Mouse (Mus musculus): ENCODE results near the gene Nanos2.

The Nanos2 gene

DNA sequence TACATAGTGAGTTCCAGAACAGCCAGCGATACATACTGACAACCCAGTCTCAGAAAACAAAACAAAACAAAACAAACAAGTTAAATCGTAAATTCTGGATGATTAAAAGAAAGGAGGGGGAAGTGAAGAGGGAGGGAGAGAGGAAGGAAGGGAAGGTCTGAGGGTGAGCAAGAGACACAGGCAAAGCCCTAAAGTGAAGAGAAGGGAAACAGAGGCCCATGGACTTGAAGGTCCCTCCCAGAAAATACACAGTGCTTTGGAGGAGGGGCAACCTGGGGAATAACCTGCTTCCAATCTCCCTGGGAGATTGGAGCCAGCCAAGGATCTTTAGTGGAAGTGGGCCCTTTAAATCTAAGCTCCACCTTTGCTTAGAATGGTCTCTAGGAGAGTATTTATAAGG, at the start of gene Nanos2:
TSS of gene Nanos2 (plus strand) at position 301 of the 400 bp plus-strand sequence.
- DNase-seq, result no peak

GRCm38 (mm10) chr7:18942376-18942775, 44.8 kb upstream of the Nanos2 start:
- DNase-seq, result no peak

DNA sequence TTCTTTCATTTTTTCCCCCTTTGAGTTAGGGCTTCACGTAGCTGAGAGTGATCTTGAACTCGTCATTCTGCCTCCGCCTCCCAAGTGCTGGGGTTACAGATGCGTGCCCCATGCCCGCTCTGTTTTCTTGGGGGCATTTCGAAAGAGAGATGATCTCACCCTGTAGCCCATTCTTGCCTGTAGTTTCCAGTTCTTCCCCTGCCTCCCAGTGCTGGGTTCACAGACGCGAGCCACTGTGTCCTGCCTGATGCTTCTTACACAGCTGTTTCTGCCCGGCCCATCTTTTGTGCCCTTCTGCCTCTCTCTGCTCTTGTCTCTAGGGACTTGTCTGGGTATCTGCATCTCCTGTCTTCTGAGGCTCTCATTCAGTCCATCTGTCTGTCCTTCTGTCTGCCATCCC, 44.4 kb upstream of the Nanos2 start:
- DNase-seq, result no peak

GRCm38 (mm10) chr7:18948151-18948550, 39.0 kb upstream of the Nanos2 start:
- peak; percentile 57 to 66 for DNase-seq

DNA sequence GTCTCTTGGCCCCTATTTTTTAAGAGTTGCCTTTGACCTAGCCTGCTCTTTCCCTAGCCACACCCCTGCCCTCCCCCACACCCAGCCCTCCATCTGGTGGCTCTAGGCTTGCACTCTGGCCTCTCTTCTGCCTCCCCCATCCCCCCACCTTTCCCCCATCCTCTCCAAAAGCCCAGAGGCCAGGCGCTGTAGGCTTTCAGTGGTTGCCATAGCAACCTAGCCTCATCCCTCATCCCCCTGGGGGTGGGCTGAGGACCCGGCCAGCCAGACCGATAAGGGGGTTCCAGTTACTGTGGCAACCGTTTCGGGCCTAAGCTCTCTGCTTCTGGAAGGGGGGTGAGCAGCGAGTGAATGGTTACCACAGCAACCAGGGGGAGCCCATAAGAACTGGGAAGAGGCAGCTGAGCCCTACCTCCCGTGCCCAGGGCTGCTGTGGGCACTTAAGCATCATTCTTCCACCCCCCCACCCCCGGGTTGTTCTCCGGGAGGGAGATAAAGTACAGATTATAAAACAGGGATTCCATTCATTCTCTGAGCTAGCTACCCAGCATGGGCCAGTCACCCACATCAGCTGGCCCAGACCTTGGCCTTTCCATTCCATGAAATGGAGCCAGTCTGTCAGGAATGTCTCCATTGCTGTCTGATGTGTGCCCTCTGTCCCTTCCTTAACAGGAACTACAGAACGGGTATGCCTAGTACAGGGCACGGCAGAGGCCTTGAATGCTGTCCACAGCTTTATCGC, 37.2 kb upstream of the Nanos2 start:
- no peak for DNase-seq

GRCm38 (mm10) chr7:18950523-18951315, 36.5 kb upstream of the Nanos2 start:
- DNase-seq, result no peak

GRCm38 (mm10) chr7:18951397-18951796, 35.8 kb upstream of the Nanos2 start:
- no peak for DNase-seq

DNA sequence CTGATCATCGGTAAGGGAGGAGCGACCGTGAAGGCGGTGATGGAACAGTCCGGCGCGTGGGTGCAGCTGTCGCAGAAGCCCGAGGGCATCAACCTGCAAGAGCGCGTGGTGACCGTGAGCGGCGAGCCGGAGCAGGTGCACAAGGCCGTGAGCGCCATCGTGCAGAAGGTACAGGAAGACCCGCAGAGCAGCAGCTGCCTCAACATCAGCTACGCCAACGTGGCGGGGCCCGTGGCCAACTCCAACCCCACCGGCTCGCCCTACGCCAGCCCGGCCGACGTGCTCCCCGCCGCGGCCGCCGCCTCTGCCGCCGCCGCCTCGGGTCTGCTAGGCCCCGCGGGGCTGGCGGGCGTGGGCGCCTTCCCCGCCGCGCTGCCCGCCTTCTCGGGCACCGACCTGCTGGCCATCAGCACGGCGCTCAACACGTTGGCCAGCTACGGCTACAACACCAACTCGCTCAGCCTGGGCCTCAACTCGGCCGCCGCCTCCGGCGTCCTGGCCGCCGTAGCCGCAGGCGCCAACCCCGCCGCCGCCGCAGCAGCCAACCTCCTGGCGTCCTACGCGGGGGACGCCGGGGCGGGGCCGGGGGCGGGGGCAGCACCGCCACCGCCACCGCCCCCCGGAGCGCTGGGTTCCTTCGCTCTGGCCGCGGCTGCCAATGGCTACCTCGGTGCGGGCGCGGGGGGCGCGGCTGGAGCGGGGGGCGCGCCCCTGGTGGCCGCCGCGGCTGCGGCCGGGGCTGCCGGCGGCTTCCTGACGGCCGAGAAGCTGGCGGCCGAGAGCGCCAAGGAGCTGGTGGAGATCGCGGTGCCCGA, 29.4 kb upstream of the Nanos2 start:
- peak; percentile 19 to 37 for DNase-seq

- DNase-seq, result no peak
These were observed 28.8 kb upstream of the Nanos2 start for GRCm38 (mm10) chr7:18958384-18958766.

DNA sequence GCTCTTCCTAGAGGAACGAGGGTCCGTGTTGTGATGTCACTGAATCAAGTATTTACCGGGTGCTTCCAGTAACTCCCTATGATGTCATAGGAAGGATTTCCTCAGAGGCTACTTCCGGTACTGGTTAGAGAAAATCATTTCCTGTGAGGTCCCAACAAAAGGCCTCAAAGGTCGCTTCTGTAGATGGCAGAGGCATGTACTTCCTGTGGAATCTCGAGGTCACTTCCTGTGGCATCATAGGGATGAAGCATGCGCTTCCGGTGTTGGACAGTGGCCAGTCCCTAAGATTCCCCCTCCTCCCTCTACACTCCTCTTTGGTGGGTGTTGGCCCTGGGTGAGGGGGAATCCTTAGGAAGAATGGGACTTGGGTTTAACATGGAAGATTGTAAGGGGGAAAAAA, 27.8 kb upstream of the Nanos2 start:
- peak; percentile 44 to 65 for DNase-seq

- no peak for DNase-seq
These were observed 24.9 kb upstream of the Nanos2 start for GRCm38 (mm10) chr7:18962171-18962792.

- no peak for DNase-seq
These were observed 24.4 kb upstream of the Nanos2 start for GRCm38 (mm10) chr7:18962795-18963194.

GRCm38 (mm10) chr7:18963294-18963843, 23.8 kb upstream of the Nanos2 start:
- DNase-seq, result no peak

- no peak for DNase-seq
These were observed 21.9 kb upstream of the Nanos2 start for GRCm38 (mm10) chr7:18965312-18965711.

DNA sequence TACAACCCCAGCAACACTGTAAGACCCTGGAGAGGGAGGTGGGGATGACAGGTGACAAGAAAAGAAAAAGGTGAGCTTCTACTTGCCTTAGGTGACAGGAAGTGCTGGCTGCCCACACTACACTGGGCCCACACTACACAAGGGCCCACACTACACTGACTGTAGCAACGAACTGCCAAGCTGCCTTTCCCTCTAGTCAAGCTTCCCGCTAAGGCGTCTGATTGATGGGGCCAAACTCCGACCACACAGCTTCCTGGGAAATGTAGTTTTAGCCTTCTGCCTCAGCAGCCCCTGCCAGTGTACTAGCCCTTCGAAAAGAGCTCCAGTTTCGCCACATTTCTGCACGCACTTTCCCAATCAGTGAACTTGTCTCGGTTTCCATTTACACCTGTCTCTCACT, 19.6 kb upstream of the Nanos2 start:
- no peak for DNase-seq

DNA sequence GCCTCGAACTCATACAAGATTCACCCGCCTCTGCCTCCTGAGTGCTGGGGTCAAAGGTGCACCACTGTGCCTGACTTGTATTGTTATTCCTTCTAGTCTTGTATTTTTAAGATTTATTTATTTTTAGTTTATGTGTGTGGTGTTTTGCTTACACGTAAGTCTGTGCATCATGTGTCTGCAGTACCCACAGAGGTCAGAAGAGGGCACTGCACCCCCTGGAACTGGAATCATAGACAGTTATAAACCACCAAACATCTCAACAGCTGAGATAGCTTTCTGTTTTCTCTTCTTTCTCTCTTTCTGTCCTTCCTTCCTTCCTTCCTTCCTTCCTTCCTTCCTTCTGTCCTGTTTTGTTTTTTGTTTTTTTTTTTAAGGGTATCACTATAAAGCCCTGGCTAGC, 16.2 kb upstream of the Nanos2 start:
- no peak for DNase-seq

DNA sequence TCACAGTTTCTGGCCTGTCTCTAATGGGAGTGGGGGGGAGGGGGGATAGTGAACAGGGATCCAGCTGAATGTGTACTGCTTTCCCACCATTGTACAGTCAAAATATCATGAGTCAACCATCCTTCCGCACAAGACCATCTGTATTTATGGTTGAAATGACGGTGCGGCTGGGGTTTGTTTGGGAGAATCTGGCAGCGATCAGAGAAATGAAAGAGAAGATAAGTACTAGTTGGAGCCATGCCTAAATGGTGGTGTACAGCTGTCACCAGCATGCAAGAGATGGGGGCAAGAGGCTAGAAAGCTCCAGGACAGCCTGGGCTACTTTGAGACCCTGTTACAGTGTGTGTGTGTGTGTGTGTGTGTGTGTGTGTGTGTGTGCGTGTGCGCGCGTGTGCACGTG, 8.8 kb upstream of the Nanos2 start:
- no peak for DNase-seq

DNA sequence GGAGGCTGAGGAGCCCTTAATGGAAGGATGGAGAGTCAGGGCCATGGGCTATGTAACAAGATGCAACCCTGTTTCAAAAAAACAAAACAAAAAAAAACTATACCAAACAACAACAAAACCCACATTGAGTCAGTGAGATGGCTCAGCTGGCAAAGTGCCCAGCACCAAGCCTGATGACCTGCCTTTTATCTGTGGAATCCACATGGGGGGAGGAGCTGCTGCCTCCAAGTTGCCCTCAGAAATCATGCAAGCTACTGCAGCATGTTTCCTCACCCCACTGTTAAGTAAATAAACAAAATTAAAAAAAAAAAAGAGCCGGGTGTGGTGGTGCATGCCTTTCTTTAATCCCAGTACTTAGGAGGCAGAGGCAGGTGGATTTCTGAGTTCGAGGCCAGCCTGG, 697 bp upstream of the Nanos2 start:
- DNase-seq, result no peak

GRCm38 (mm10) chr7:18987747-18988146, 547 bp downstream of the Nanos2 start:
- no peak for DNase-seq

DNA sequence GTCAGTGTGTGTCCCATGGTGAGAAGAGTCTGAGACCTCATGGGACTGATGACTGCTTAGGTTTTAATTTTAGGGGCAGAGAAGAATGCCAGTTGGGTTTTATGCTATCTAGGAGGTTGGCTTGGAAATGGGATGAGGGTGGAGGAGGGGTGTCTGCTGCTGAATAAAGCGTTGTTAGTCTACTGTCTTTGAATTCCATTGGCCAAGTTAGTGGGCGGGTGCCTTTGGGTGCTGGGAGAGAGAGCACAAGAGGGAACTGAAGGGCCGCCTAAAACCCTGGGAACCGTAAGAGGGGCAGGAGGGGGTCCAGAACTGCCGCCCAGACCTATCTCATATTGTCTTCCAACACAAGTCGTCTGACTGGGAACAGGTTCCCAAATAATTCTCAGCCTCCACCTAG, 1.6 kb downstream of the Nanos2 start:
- no peak for DNase-seq

DNA sequence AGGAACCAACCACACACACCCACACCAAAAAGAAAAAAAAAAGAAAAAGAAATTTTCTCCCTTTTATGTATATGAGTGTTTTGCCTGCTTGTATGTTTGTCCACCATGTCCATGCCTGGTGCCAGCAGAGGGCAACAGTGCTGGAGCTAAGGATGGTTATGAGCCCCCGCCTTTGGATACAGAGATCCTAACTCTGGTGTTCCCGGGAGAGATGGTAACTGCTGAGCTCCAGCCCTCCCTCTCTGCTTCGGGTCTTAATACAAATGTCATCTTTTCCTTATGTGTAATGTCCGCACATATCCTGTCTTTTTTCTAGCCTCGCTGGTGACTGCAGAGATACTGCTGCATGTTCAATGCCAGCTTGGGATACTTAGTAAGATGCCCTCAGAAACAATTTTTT, 2.8 kb downstream of the Nanos2 start:
- DNase-seq, result no peak

DNA sequence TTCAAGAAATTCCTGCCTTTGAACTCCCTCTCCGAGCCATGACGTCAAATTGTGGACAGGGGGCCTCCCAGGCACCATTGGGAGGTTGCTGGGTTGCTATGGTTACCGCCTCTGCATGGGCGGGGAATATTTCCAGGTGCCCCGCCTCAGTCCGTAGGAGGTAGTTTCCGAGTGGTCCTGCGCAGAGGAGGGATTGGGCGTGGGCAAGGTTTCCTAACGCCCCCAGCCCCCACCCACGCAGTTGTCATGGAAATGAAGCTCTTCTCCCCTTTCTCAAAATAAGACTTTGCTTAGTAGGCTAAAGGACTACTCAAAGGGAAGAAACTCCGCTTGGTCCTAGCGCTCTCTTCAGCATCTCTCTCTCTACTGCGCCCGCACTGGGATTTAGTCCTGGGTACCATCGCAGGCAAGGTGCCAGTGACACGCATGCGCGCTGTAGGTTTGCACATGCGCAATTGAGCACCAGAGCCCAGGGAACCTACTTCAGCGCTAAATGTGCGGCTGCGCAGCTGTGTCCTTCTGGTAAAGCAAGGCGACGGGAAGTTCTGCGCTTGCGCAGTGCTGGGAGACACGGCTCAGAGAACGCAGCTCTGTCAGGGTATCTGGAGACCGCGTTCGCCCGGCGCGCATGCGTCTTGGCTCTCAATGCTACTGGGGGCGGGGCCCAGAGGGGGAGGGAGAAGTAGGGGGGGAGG, 3.5 kb downstream of the Nanos2 start, which contains the start of gene Mypop:
TSS of gene Mypop (plus strand) at position 645 of the 695 bp plus-strand sequence.
- DNase-seq, result peak; percentile 100
